Mouse (Mus musculus): ENCODE measurements around the gene Zcchc8.

Gene Zcchc8

DNA sequence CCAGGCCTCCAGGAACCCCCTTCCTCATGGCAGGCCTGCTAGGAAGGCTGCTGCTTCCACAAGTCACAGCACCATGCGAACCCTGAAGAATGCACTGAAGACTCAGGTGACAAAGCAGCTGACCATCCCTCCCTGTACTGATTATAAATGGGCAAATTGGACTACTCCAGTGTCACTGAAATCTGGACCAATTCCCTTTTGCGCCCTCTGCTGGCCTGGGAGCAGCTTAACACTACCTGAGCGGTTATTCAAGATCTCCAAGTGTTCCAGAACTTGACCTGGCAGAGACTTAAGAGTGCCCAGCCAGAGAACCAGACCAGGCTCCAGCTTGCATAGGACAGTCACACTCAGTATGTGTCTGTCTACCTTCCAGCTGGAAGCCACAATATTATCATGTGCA, 21.7 kb downstream of the Zcchc8 start:
- ChIA-PET CTCF (interaction anchor here (0.6 to 3.7 kb wide), 24 partner anchors 8 to 322 kb away, joined by 3 to 17 read pairs (median 4); partner anchors contain the start of gene Clip1 (in 2 of the 4)), POLR2A (interaction anchor here in 3 of 4 experiments (0.6 to 7.1 kb wide), 20 partner anchors 10 to 199 kb away, joined by 3 to 49 read pairs (median 4); partner anchors contain the start of genes Clip1 (in 2 of the 3), Kntc1 (in 2 of the 3), Rsrc2 (in 2 of the 3) and Zcchc8 (in 2 of the 3))

- POLR2A ChIA-PET, result interaction anchor here in 3 of 4 experiments (0.6 to 7.1 kb wide), 26 partner anchors 9 to 1701 kb away, joined by 3 to 49 read pairs (median 4); partner anchors contain the start of genes Kntc1 (in 3 of the 3), Rsrc2 (in 3 of the 3), Clip1 (in 2 of the 3) and Zcchc8 (in 2 of the 3)
- CTCF ChIA-PET, result interaction anchor here in 3 of 4 experiments (0.6 to 3.7 kb wide), 7 partner anchors 13 to 70 kb away, joined by 3 to 17 read pairs (median 3); partner anchors contain the start of gene Zcchc8 (in 1 of the 3)
Observed at GRCm38 (mm10) chr5:123696961-123697360, 23.9 kb downstream of the Zcchc8 start.

DNA sequence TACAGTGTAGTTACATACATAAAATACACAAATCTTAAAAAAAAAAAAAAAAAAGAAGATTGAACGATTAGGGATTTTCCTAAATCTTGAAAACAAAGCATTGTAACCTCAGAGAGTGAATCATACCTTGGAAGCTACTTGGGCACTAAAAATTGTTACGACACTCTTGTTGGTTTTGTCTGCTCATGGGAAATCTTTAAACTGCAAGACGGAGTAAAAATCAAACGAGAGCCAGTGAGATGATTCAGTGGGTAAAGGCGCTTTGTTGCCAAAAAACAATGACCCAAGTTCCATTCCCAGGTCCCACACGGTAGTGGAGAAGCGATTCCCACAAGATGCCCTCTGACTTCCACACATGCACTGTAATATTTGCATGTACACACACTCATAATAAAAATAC, 24.7 kb downstream of the Zcchc8 start:
- CTCF ChIA-PET, result interaction anchor here in 1 of 4 experiments (3.3 kb wide), 1 partner anchor 15 kb away, joined by 17 read pairs; no protein-coding TSS in a partner anchor
- POLR2A ChIA-PET, result interaction anchor here in 2 of 4 experiments (1.2 to 7.1 kb wide), 5 partner anchors 11 to 25 kb away, joined by 3 to 44 read pairs (median 26); partner anchors contain the start of genes Clip1 (in 2 of the 2) and Zcchc8 (in 1 of the 2)

- ChIA-PET POLR2A (interaction anchor here (0.6 to 5.4 kb wide), 23 partner anchors 10 to 560 kb away, joined by 3 to 44 read pairs (median 4); partner anchors contain the start of genes Clip1 (in 3 of the 4), Kntc1 (in 2 of the 4), Rsrc2 (in 2 of the 4) and Zcchc8 (in 2 of the 4)), CTCF (interaction anchor here in 2 of 4 experiments (0.6 to 1.6 kb wide), 5 partner anchors 27 to 262 kb away, joined by 3 read pairs; partner anchors contain the start of gene Diablo (in 1 of the 2))
Observed at GRCm38 (mm10) chr5:123694468-123694867, 26.4 kb downstream of the Zcchc8 start.

DNA sequence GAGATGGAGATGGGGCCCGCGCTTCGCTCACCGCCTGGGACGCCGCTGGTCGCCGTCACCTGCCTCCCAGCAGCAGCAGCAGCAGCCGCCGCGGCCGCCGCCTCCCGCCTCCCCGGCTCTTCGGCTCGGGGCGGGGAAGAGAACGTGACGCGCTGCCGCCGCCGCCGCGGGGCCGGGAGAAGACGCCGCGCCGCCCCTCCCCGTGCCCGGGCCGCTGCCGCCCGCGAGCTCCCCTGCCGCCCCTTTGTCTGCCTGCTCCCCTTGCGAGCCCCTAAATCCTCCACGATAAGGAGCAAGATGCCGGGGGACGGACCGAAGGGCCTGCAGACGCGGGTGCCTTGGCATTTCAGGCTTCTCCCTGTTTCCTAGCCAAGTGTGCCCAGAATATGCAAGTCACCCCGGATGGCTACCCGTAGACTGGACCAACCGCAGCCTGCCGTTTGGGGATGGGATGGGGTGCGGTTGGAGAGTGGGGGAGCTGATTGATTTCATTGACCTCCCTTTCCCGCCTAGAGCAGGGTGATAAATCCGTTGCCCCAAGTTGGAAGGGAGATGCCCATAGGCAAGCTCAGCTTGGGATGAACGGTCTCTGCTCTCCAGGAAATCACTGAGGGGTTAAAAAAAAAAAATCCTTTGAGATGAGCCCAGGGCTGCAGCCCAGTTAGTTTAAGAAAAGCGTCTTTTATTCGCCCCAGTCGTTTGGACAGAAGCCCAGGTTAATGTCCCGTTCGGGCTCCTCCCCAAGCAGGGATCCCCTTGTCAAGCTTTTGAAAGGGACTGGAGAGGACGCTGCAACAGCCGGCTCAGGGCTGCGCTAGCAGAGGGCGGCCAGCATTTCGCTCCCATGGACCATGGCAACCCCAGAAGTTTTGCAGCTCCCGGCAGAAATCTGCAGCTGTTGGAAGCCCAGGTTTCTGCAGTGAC, 36.4 kb downstream of the Zcchc8 start, which contains the start of gene Clip1:
Gene Clip1, minus strand, starts transcription at position 398 of the 924 bp plus-strand sequence.
- POLR2A ChIA-PET, result interaction anchor here (0.5 to 2.9 kb wide), 30 partner anchors 10 to 1710 kb away, joined by 3 to 44 read pairs (median 4); partner anchors contain the start of genes Kntc1 (in 2 of the 4), Rsrc2 (in 2 of the 4), Zcchc8 (in 2 of the 4) and Diablo (in 1 of the 4)
- CTCF ChIA-PET, result interaction anchor here in 2 of 4 experiments (1.0 to 2.6 kb wide), 7 partner anchors 13 to 183 kb away, joined by 3 to 16 read pairs (median 3); no protein-coding TSS in a partner anchor

DNA sequence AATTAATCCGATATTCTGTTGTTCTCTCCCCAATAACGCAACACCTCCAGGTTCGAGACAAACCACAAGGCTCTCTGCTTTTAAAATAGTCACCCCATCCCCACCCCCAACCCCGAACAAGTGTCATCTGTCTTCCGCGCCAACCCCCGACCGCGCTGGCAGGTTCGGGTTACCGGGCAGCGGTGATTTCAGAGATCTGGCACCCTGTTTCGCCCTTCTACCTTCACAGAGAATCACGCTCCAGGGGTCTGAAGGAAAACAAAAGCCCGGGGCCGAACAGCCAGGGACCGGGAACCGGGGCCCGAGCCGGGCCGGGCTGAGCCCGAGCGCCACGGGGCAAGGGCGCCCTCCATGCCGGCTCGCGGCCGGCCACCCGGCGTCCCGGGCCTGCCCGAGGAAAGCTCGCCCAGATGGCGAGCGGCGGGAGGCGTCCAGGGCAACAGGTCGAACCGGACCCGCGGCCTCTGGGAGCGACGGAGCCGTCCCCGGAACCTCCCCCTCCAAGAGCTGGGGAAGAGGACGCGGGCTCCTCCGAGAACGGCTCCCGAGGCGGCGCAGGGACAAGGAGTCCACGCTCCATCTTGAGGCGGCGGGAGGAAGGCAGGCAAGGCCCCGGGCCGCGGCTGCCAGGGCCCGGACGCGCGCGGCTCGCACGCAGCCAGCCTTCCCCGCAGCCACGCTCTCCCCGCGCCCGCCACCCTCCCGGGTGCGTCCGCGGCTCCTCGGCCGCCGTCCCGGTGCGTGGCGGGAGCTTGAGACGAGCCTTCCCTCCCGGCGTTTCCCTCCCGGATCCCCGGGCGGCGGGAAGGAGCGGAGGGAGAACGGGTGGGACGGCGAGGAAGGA, 37.3 kb downstream of the Zcchc8 start:
- ChIA-PET POLR2A (interaction anchor here (0.5 to 2.9 kb wide), 21 partner anchors 11 to 387 kb away, joined by 3 to 44 read pairs (median 4); partner anchors contain the start of genes Kntc1 (in 2 of the 4), Rsrc2 (in 2 of the 4) and Zcchc8 (in 1 of the 4)), CTCF (interaction anchor here in 3 of 4 experiments (0.6 to 2.6 kb wide), 5 partner anchors 14 to 1541 kb away, joined by 3 to 16 read pairs (median 3); no protein-coding TSS in a partner anchor)

DNA sequence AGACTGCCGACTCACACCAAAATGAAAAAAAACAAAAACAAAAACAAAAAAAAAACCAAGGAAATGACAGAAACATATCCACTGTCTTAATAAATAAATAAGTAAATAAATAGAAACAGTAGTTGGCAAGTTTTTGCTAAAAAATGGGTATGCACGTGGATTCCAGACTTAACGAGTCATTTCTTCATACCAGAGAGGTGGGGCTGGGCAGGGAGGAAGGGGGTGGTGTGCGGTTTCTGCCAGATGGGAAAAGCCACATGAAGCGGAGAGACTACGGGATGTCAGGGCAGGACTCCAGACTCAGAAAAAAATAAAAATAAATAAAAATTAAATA, 37.9 kb downstream of the Zcchc8 start:
- POLR2A ChIA-PET, result interaction anchor here in 3 of 4 experiments (0.5 to 2.9 kb wide), 9 partner anchors 12 to 185 kb away, joined by 3 to 44 read pairs (median 8); no protein-coding TSS in a partner anchor

GRCm38 (mm10) chr5:123682372-123682771, 38.5 kb downstream of the Zcchc8 start:
- CTCF ChIA-PET, result no interaction called here
- POLR2A ChIA-PET, result interaction anchor here in 2 of 4 experiments (0.5 to 1.8 kb wide), 3 partner anchors 12 to 68 kb away, joined by 3 to 6 read pairs (median 4); no protein-coding TSS in a partner anchor

More for the DNA sequence above, 37.9 kb downstream of the Zcchc8 start:
- CTCF ChIA-PET, result interaction anchor here in 1 of 4 experiments (2.6 kb wide), 1 partner anchor 17 kb away, joined by 16 read pairs; no protein-coding TSS in a partner anchor

DNA sequence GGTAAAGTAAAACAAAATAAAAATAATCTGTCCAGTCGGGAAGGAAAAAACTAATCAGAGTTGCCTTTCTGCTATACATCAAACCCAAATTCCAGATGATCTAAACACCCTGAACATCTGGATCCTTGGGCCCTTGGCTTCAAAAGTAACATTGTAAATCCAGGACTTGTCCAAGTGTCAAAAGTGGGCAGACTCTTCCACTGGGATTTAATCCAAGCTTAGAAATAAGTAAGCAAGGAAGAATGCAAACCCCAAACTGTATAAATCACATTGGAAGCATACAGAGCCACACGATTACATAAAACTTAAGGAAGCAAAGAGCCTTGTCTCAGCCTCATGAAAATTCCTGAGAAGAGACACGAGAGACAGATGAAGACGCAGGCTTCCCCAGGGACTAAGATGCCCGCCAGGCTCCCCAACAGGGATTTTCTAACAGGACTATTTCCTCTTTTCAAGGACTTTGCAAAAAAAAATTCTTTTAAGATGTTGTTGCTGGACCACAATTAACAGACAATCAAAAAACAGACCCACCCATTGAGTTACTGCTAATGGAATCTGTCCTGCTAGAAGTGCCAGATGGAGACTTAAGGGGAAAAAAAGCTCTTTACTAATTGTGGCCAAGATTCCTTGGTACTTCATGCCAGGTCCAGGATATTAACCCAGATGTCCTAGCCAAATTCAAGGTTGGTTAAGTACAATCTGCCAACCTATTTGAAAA, 41.2 kb downstream of the Zcchc8 start:
- ChIA-PET POLR2A (no interaction called here), CTCF (interaction anchor here in 2 of 4 experiments (0.6 kb wide), 3 partner anchors 11 to 64 kb away, joined by 3 to 12 read pairs (median 10); no protein-coding TSS in a partner anchor)

- ChIA-PET POLR2A (interaction anchor here in 1 of 4 experiments (0.7 kb wide), 1 partner anchor 51 kb away, joined by 3 read pairs; no protein-coding TSS in a partner anchor), CTCF (interaction anchor here in 2 of 4 experiments (0.6 kb wide), 3 partner anchors 10 to 563 kb away, joined by 3 to 5 read pairs (median 3); no protein-coding TSS in a partner anchor)
Observed at GRCm38 (mm10) chr5:123679106-123679505, 41.8 kb downstream of the Zcchc8 start.

- ChIA-PET POLR2A (interaction anchor here in 1 of 4 experiments (1.2 kb wide), 1 partner anchor 24 kb away, joined by 3 read pairs; no protein-coding TSS in a partner anchor), CTCF (no interaction called here)
Observed at GRCm38 (mm10) chr5:123675717-123676116, 45.2 kb downstream of the Zcchc8 start.

DNA sequence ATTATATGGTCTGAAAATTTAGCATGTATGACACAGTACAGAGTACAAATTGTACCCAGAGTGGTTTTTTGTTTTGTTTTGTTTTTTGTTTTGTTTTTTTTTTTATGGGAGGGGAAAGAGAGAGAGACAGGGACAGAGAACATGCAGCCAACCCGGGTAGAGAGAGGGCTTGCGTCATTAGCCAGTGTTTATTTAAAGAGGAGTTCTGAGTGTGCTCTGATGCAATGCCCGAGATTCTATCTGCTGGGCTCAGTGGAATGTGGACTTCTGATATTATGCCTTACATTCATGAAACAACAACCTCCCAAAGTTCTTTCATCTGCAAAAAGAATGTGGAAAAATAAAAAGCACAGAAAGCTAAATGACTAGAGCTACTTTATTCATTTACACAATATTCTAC, 45.7 kb downstream of the Zcchc8 start:
- ChIA-PET POLR2A (interaction anchor here in 1 of 4 experiments (1.2 kb wide), 1 partner anchor 24 kb away, joined by 3 read pairs; no protein-coding TSS in a partner anchor), CTCF (no interaction called here)

DNA sequence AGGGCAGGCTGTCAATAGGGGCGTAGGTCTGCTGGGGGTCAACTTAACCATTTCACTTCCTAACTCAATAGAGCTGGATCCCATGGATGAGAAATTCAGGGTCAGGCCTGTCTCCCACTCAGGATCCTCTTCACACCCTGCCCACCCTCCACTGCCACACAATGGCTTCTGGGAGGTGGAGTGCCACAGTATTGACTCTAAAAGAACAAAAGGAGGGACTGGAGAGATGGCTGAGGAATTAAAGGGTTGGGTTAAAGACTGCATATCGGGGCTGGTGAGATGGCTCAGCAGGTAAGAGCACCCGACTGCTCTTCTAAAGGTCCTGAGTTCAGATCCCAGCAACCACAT, 49.5 kb downstream of the Zcchc8 start:
- POLR2A ChIA-PET, result interaction anchor here in 3 of 4 experiments (0.6 to 1.4 kb wide), 6 partner anchors 12 to 1901 kb away, joined by 3 to 5 read pairs (median 3); partner anchors contain the start of genes Clip1 (in 2 of the 3), Kntc1 (in 1 of the 3) and Rsrc2 (in 1 of the 3)
- CTCF ChIA-PET, result interaction anchor here in 1 of 4 experiments (0.6 to 1.1 kb wide), 2 partner anchors 17 to 33 kb away, joined by 4 read pairs; no protein-coding TSS in a partner anchor

DNA sequence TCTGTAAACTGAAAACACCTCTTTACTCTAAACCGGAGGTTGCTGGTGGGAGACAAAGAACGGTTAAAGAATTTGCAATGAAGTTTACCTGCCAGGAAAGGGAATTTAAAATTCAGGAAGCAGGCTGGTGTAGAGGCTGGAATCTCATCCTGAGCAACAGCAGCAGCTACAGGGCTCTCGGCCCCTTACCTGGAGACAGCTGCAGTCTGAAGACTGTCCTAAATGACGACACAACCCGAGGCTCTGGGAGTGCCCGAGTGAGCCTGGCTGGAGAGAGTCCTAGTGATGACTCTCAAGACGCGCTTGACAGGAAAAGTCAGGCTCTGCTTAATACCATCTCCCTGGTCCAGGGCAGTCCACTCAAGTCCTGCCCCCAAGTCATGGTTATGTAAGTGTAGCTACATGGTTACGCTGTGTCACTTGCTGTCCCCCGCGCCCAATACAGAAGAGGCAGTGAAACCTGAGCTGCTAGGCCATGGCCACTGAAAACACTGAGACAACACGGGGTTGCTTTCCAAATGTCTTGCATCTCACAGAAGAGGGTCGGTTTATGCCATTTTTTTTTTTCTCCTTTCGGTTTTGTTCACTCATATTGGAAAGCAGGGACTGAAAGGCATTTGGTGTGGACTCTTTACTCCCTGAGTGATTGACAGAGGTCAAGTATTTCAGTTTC, 50.0 kb downstream of the Zcchc8 start:
- CTCF ChIA-PET, result interaction anchor here in 2 of 4 experiments (0.6 to 1.1 kb wide), 4 partner anchors 17 to 360 kb away, joined by 3 to 15 read pairs (median 4); no protein-coding TSS in a partner anchor
- POLR2A ChIA-PET, result interaction anchor here in 3 of 4 experiments (0.5 to 1.4 kb wide), 10 partner anchors 10 to 1900 kb away, joined by 3 to 5 read pairs (median 3); partner anchors contain the start of genes Clip1 (in 2 of the 3), Kntc1 (in 1 of the 3) and Rsrc2 (in 1 of the 3)

DNA sequence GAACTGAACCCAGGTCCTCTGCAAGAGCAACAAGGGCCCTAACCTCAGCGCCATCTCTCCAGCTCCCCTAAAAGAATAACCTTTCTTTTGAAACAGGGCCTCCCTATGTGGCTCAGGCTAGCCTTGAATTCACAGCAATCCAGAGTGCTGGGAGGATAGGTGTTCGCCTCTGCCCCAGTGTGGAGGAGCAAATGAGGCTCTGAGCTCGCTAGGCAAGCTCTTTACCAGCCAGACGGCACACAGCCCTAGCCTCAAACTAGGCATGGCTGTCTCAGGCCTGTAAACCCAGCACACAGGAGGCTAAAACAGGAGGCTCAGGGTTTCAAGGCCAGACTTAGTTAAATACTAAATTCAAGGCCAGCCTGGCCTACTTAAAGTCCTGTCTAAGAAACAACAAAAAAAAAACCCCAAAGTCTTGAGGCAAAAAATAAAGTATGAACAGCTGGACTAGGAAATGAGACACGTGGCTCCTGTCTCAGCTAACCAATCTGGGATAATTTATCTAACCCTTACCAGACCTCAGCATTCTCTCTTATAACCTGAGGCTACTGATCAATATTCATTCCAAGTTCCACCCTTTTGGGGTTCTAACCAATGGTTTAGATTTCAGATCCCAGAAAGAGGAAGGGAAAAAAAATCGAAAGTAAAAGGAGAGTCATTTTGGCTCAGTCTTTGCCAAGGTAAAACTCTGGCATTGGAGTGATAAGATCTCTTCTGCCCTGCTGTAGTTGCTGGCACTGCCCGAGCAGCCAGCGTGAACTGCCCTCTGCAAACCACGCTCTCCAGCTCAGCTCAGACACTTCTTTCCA, 50.7 kb downstream of the Zcchc8 start:
- ChIA-PET POLR2A (interaction anchor here in 3 of 4 experiments (0.5 to 1.4 kb wide), 11 partner anchors 11 to 582 kb away, joined by 3 to 5 read pairs (median 3); partner anchors contain the start of genes Clip1 (in 1 of the 3), Kntc1 (in 1 of the 3) and Rsrc2 (in 1 of the 3)), CTCF (interaction anchor here in 2 of 4 experiments (0.5 to 1.1 kb wide), 6 partner anchors 11 to 629 kb away, joined by 3 to 15 read pairs (median 4); no protein-coding TSS in a partner anchor)
